Mouse (Mus musculus): ENCODE measurements around the gene Gal. TPM values are rescaled to one million over a fixed set of nuclear protein-coding genes. Genes with fewer than 3 reads are reported as not detected.

The Gal gene
- polyA plus RNA-seq, 1 experiment from 2014 or later = 7.5 TPM

GRCm38 (mm10) chr19:3388061-3388460 lies 26.3 kb downstream of the Gal start:
- Histone ChIP-seq H3K27ac (no peak overlapping the region), H3K36me3 (peaks cover 28% of the 10 kb centered on the region), H3K4me2 (no peak overlapping the region), H3K27me3 (no peaks in the 10 kb centered on the region), H3K4me3 (no peak overlapping the region), H3K9ac (no peak overlapping the region), H3K4me1 (replicated peaks) (peaks cover 20% of the 10 kb centered on the region), H3K9me3 (replicated peaks) (peaks cover 4% of the 10 kb centered on the region; the same call in 1 of the 2 replicates)
- 73% methylated on average over 6 of the region's 6 CpGs for WGBS
- no peak for ATAC-seq (replicated peaks; ENCODE audit: insufficient number of reproducible peaks, insufficient read depth, low FRiP score, low read depth)

DNA sequence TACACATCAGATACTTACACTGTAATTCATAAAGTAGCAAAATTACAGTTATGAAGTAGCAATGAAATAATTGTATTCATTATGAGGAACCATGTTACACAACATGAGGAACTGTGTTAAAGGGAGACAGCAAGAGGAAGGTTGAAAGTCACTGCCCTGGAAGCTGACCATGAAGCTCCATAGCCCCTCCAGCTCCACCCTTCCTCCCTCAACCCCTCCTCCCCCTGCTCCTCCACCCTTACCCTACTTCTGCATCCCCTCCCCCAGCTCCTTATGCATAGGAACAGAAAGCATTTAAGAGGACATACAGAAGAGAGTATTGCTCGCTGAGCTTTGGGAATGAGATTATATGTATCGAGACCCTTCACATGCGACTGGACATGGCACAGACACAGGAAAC lies 35.7 kb downstream of the Gal start:
- Histone ChIP-seq H3K9me3 (replicated peaks) (no peaks in the 10 kb centered on the region), H3K4me2 (no peak overlapping the region), H3K36me3 (peaks cover 82% of the 10 kb centered on the region), H3K9ac (no peak overlapping the region), H3K27me3 (no peaks in the 10 kb centered on the region), H3K4me3 (no peak overlapping the region), H3K4me1 (replicated peaks) (peaks cover 1% of the 10 kb centered on the region; the same call in 1 of the 2 replicates), H3K27ac (no peak overlapping the region)
- ATAC-seq (replicated peaks; ENCODE audit: insufficient number of reproducible peaks, insufficient read depth, low FRiP score, low read depth) = no peak
- WGBS = 89% methylated on average over 3 of the region's 3 CpGs

DNA sequence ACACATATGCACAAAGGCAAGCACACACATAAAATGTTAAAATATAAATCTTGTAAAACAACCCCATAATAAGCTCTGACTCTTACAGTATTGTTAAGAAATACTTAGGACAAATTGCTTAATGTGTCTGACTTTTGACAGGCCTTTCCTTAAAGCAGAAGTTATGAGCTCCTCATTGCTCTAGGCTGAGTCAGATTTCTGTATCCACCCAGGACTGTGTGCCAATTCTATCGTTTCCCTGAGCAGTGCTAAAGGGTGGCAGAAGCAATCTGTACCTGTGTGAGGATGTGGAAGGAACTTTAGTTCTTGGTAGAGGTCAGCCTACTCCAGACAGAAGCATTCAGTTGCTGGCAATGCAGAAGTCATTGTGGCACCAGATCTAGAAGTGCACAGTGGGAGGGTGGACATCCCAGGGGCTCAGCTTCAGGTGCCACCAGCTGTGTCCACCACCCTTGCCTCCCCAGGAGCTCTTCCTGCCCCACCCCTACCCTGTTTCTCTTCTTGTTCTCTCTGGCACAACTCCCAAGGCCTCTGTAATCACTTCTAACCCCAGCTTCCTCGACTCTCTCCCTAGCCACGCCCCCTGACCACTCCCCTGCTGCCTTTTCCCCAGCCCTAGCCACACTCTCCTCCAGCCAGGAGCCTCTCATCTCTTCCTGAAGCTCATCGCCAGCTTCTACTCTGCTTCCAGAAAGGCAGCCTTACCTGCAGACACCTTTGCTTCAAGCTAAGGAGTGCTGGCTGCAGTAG lies 37.2 kb downstream of the Gal start:
- Histone ChIP-seq H3K4me1 (replicated peaks) (peaks cover 5% of the 10 kb centered on the region; the same call in 1 of the 2 replicates), H3K9ac (no peak overlapping the region), H3K27me3 (no peaks in the 10 kb centered on the region), H3K9me3 (replicated peaks) (no peaks in the 10 kb centered on the region), H3K36me3 (peaks cover 87% of the 10 kb centered on the region), H3K4me2 (no peak overlapping the region), H3K4me3 (no peak overlapping the region), H3K27ac (no peak overlapping the region)
- 30% methylated on average over 4 of the region's 4 CpGs for WGBS
- no peak for ATAC-seq (replicated peaks; ENCODE audit: insufficient number of reproducible peaks, insufficient read depth, low FRiP score, low read depth)

DNA sequence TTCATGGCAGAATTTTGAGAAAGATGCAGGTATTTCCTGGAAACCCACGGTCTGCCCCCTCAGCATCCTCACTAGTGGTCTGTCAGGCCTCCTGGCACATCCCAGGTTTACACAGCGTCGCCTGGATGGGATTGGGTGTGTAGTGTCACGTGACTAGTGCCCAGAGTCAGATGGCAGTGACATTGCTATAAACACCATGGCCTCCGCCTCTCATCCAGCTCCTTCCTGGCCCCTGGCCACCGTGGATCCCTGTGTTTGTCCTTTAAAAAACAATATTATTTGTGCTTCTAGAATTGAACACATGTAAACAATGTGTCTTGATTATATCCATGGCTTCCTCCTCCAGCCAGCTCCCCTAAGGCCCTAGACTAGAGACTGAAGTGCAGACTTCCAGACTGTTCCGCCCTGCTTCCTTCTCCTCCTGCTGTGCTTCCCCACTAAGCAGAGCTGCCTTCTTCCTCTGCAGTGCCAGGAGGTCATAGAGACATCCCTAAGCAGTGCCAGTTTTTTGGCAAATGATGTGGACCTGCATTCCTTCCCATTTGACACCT lies 38.3 kb downstream of the Gal start:
- Histone ChIP-seq H3K4me2 (no peak overlapping the region), H3K27ac (no peak overlapping the region), H3K9me3 (replicated peaks) (no peaks in the 10 kb centered on the region), H3K9ac (no peak overlapping the region), H3K27me3 (no peaks in the 10 kb centered on the region), H3K36me3 (peaks cover 87% of the 10 kb centered on the region), H3K4me1 (replicated peaks) (peaks cover 5% of the 10 kb centered on the region; the same call in 1 of the 2 replicates), H3K4me3 (no peak overlapping the region)
- whole genome bisulfite sequencing = 76% methylated on average over 7 of the region's 7 CpGs
- ATAC-seq (replicated peaks; ENCODE audit: insufficient number of reproducible peaks, insufficient read depth, low FRiP score, low read depth) = no peak

DNA sequence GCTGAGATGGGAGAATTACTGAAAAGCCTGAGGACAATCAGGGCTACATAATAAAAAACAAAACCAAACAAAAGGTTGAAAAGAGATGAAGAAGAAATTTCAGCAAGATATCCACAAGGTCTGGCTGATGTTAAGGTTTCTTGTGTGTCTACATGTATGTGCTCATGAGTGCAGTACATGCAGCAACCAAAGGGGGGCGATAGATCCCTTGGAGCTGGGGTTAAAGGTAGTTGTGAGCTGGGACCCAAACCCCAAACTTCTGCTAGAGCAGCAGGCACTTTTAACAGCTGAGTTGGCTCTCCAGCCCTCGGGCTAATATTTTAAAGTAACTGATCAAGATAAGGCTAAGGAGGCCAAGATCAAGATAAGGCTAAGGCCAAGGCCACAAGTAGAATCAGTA lies 40.3 kb downstream of the Gal start:
- peaks cover 5% of the 10 kb centered on the region; the same call in 1 of the 2 replicates for H3K4me1 ChIP-seq (replicated peaks)
- H3K27ac ChIP-seq = no peak overlapping the region
- no peaks in the 10 kb centered on the region for H3K27me3 ChIP-seq
- H3K36me3 ChIP-seq = peaks cover 87% of the 10 kb centered on the region
- H3K4me3 ChIP-seq = no peak overlapping the region
- H3K9ac ChIP-seq = no peak overlapping the region
- WGBS = 51% methylated on average over 2 of the region's 2 CpGs
- ATAC-seq (replicated peaks; ENCODE audit: insufficient number of reproducible peaks, insufficient read depth, low FRiP score, low read depth) = no peak
- H3K9me3 ChIP-seq (replicated peaks) = no peaks in the 10 kb centered on the region
- no peak overlapping the region for H3K4me2 ChIP-seq

DNA sequence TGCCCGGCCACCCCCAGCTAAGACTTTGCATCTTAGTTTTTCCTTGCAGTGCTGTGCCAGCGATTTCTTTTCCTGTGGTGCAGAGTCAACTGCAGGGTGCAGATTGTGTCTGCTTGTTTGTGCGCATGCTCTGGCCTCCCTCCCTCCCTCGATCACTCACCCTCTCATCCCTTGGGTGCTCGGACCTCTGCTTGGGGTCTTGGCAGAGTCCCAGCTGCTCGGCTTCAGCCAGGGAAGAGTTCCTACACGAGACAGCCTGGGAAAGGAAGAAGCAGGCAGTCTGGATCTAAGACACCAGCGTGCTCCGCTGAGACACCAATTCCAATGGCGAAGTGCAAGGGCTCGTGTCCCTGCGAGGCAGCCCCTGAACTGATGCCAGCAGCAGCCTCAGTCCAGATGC lies 41.0 kb downstream of the Gal start:
- no peak overlapping the region for H3K4me2 ChIP-seq
- H3K27ac ChIP-seq = no peak overlapping the region
- WGBS = 71% methylated on average over 12 of the region's 12 CpGs
- no peaks in the 10 kb centered on the region for H3K9me3 ChIP-seq (replicated peaks)
- no peaks in the 10 kb centered on the region for H3K27me3 ChIP-seq
- no peak overlapping the region for H3K9ac ChIP-seq
- no peak for ATAC-seq (replicated peaks; ENCODE audit: insufficient number of reproducible peaks, insufficient read depth, low FRiP score, low read depth)
- peaks cover 88% of the 10 kb centered on the region for H3K36me3 ChIP-seq
- peaks cover 5% of the 10 kb centered on the region; the same call in 1 of the 2 replicates for H3K4me1 ChIP-seq (replicated peaks)
- H3K4me3 ChIP-seq = no peak overlapping the region

GRCm38 (mm10) chr19:3368276-3368675 lies 46.1 kb downstream of the Gal start:
- Histone ChIP-seq H3K27me3 (no peaks in the 10 kb centered on the region), H3K4me3 (no peak overlapping the region), H3K4me1 (replicated peaks) (no peaks in the 10 kb centered on the region; the same call in 1 of the 2 replicates), H3K36me3 (peaks cover 94% of the 10 kb centered on the region), H3K27ac (no peak overlapping the region), H3K4me2 (no peak overlapping the region), H3K9ac (no peak overlapping the region), H3K9me3 (replicated peaks) (no peaks in the 10 kb centered on the region)
- WGBS = 81% methylated on average over 3 of the region's 3 CpGs
- ATAC-seq (replicated peaks; ENCODE audit: insufficient number of reproducible peaks, insufficient read depth, low FRiP score, low read depth) = no peak

DNA sequence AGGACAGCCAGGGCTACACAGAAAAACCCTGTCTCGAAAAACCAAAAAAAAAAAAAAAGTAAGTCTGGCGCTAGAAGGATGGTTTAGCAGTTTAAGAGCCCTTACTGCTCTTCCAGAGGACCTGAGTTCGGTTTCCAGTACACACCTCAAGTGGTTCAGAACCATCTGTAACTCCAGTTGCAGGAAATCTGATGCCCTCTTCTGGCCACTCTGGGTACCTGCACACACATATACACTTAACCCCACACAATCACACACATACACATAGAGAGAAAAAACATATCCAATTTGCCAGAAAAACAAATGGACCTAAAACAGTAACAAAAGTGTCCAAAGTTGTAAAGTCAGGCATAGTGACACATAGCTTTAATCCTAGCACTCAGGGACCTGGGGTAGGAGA lies 49.3 kb downstream of the Gal start:
- Histone ChIP-seq H3K4me2 (no peak overlapping the region), H3K4me3 (no peak overlapping the region), H3K27me3 (no peaks in the 10 kb centered on the region), H3K27ac (no peak overlapping the region), H3K4me1 (replicated peaks) (no peaks in the 10 kb centered on the region), H3K9ac (no peak overlapping the region), H3K36me3 (peaks cover 90% of the 10 kb centered on the region), H3K9me3 (replicated peaks) (no peaks in the 10 kb centered on the region)
- ATAC-seq (replicated peaks; ENCODE audit: insufficient number of reproducible peaks, insufficient read depth, low FRiP score, low read depth) = no peak
- 92% methylated on average over 3 of the region's 3 CpGs for WGBS

- no peak overlapping the region for H3K27ac ChIP-seq
- ATAC-seq (replicated peaks; ENCODE audit: insufficient number of reproducible peaks, insufficient read depth, low FRiP score, low read depth) = no peak
- no peaks in the 10 kb centered on the region for H3K4me1 ChIP-seq (replicated peaks)
- no peaks in the 10 kb centered on the region for H3K9me3 ChIP-seq (replicated peaks)
- no peaks in the 10 kb centered on the region for H3K27me3 ChIP-seq
- H3K9ac ChIP-seq = no peak overlapping the region
- peaks cover 79% of the 10 kb centered on the region for H3K36me3 ChIP-seq
- WGBS = 90% methylated on average over 4 of the region's 4 CpGs
- H3K4me3 ChIP-seq = no peak overlapping the region
- no peak overlapping the region for H3K4me2 ChIP-seq
Measured at GRCm38 (mm10) chr19:3363510-3363909, 50.8 kb downstream of the Gal start.

Other genes starting within 250 kb of the Gal start
- 83.5 and 94.8 TPM in 2 replicates for gene Mrpl21, start 131.6 kb downstream of the Gal start, polyA plus RNA-seq (2015; fragmentation: Nextera tagmentation; extraction: Ambion mirVana)
- 5.3 and 7.0 TPM in 2 replicates for gene Ighmbp2, start 131.5 kb downstream of the Gal start, polyA plus RNA-seq (2015; fragmentation: Nextera tagmentation; extraction: Ambion mirVana)
- 25.7 and 36.0 TPM in 2 replicates for gene Cpt1a, start 92.2 kb downstream of the Gal start, polyA plus RNA-seq (2015; fragmentation: Nextera tagmentation; extraction: Ambion mirVana)
- 0.69 and 1.5 TPM in 2 replicates for gene Tesmin, start 25.7 kb downstream of the Gal start, polyA plus RNA-seq (2015; fragmentation: Nextera tagmentation; extraction: Ambion mirVana)
- gene Ppp6r3, start 161.2 kb upstream of the Gal start, polyA plus RNA-seq (2015; fragmentation: Nextera tagmentation; extraction: Ambion mirVana) = 41.3 and 46.5 TPM in 2 replicates

Data from heart, embryonic 15.5 days (tissue).